Mouse (Mus musculus) kidney, adult 2 months (tissue): ENCODE results near the gene Gm10563.

Experiments used
- CTCF ChIP-seq: fragments of 200-500 bp; conservative IDR thresholded peaks from 2 replicates; pipeline ENCODE4 v1.5.1; 2011; ENCODE audit warnings: low read depth, mild to moderate bottlenecking, control low read depth, low read length, moderate library complexity, mixed read lengths; ENCODE audit not compliant: insufficient read depth, insufficient read length
- POLR2A ChIP-seq: fragments of 200-500 bp; IDR thresholded peaks from one replicate; pipeline ENCODE4 v1.6.1; 2011; ENCODE audit warnings: low read depth, low read length, control low read depth

- TF ChIP-seq CTCF (no peak), POLR2A (no peak)
Measured at GRCm38 (mm10) chr4:155596606-155597005, 48.6 kb downstream of the Gm10563 start.
